Mouse (Mus musculus): ENCODE measurements around the gene Acot8. TPM values are rescaled to one million over a fixed set of nuclear protein-coding genes. Genes with fewer than 3 reads are reported as not detected.
A peak's percentile ranks its signal among the peaks of the same experiment; 100 is the strongest.

Gene Acot8
- polyA plus RNA-seq, 1 experiment from 2014 or later, result 25.0 TPM

DNA sequence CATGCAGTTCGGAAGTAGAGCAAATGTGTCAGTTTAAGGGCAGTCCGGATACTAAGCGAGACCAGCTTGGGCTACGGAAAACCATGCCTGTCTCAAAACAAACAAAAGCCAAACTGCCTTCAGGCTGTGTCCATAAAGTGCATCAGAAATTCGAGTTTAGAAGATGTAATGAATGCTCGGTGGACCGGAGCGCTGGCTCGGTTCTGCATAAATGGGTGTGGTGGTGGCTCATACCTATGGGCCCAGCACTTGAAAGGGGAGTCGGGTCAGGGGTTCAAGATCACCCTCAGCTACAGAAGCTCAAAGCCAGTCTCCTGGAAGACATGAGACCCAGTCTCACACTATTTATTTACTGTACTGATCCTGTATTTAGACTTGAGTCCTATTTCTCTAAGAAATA, 16.9 kb downstream of the Acot8 start:
- H3K36me3 ChIP-seq (replicated peaks; ENCODE audit: insufficient read depth, low read length), result peaks cover 23% of the 10 kb centered on the region
- H3K4me2 ChIP-seq (ENCODE audit: low read depth, low read length), result 0 out of 2 replicates have a peak overlapping the region, but pooled peaks have one; percentile 30
- H3K9me3 ChIP-seq (ENCODE audit: low read length), result no peaks in the 10 kb centered on the region
- H3K27me3 ChIP-seq (ENCODE audit: insufficient read depth, low read length), result no peaks in the 10 kb centered on the region
- no peak overlapping the region for H3K4me3 ChIP-seq (ENCODE audit: low read depth, low read length)
- no peak overlapping the region for H3K27ac ChIP-seq (ENCODE audit: low read depth)
- DNase-seq (no peak), ATAC-seq (no peak)
- H3K9ac ChIP-seq (replicated peaks), result no peak overlapping the region
- no peak for TF ChIP-seq CTCF (IDR thresholded peaks at IDR 0.05; ENCODE audit: low read depth)
- no peak for TF ChIP-seq EP300 (IDR thresholded peaks at IDR 0.05; ENCODE audit: low read depth)
- 80% methylated on average over 10 of the region's 10 CpGs for WGBS (ENCODE audit: insufficient replicate concordance)
- peaks cover 32% of the 10 kb centered on the region for H3K4me1 ChIP-seq (ENCODE audit: insufficient read depth)

GRCm38 (mm10) chr2:164787032-164787431, 17.6 kb downstream of the Acot8 start:
- no peak for TF ChIP-seq EP300 (IDR thresholded peaks at IDR 0.05; ENCODE audit: low read depth)
- TF ChIP-seq CTCF (IDR thresholded peaks at IDR 0.05; ENCODE audit: low read depth), result no peak
- Histone ChIP-seq H3K27me3 (ENCODE audit: insufficient read depth, low read length) (no peaks in the 10 kb centered on the region), H3K4me2 (ENCODE audit: low read depth, low read length) (peak overlapping the region; percentile 99), H3K4me3 (ENCODE audit: low read depth, low read length) (peak overlapping the region; percentile 74), H3K36me3 (replicated peaks; ENCODE audit: insufficient read depth, low read length) (peaks cover 16% of the 10 kb centered on the region), H3K9me3 (ENCODE audit: low read length) (no peaks in the 10 kb centered on the region), H3K27ac (ENCODE audit: low read depth) (peak overlapping the region; percentile 98), H3K9ac (replicated peaks) (no peak overlapping the region; the same call in 1 of the 2 replicates), H3K4me1 (ENCODE audit: insufficient read depth) (peaks cover 32% of the 10 kb centered on the region)
- DNase-seq, result no peak
- ATAC-seq, result no peak
- 66% methylated on average over 3 of the region's 3 CpGs for WGBS (ENCODE audit: insufficient replicate concordance)

- Histone ChIP-seq H3K4me1 (ENCODE audit: insufficient read depth) (peaks cover 32% of the 10 kb centered on the region), H3K9ac (replicated peaks) (peak overlapping the region; percentile 89), H3K4me3 (ENCODE audit: low read depth, low read length) (peak overlapping the region; percentile 74), H3K9me3 (ENCODE audit: low read length) (no peaks in the 10 kb centered on the region), H3K4me2 (ENCODE audit: low read depth, low read length) (peak overlapping the region; percentile 99), H3K27me3 (ENCODE audit: insufficient read depth, low read length) (no peaks in the 10 kb centered on the region), H3K27ac (ENCODE audit: low read depth) (peak overlapping the region; percentile 98), H3K36me3 (replicated peaks; ENCODE audit: insufficient read depth, low read length) (peaks cover 10% of the 10 kb centered on the region)
- peak; percentile 35; the same call in 1 of the 2 replicates for ATAC-seq
- TF ChIP-seq CTCF (IDR thresholded peaks at IDR 0.05; ENCODE audit: low read depth) (no peak), EP300 (IDR thresholded peaks at IDR 0.05; ENCODE audit: low read depth) (no peak)
- 13% methylated on average over 15 of the region's 15 CpGs for WGBS (ENCODE audit: insufficient replicate concordance)
- DNase-seq, result no peak
Measured at GRCm38 (mm10) chr2:164786388-164786885, 18.2 kb downstream of the Acot8 start.

DNA sequence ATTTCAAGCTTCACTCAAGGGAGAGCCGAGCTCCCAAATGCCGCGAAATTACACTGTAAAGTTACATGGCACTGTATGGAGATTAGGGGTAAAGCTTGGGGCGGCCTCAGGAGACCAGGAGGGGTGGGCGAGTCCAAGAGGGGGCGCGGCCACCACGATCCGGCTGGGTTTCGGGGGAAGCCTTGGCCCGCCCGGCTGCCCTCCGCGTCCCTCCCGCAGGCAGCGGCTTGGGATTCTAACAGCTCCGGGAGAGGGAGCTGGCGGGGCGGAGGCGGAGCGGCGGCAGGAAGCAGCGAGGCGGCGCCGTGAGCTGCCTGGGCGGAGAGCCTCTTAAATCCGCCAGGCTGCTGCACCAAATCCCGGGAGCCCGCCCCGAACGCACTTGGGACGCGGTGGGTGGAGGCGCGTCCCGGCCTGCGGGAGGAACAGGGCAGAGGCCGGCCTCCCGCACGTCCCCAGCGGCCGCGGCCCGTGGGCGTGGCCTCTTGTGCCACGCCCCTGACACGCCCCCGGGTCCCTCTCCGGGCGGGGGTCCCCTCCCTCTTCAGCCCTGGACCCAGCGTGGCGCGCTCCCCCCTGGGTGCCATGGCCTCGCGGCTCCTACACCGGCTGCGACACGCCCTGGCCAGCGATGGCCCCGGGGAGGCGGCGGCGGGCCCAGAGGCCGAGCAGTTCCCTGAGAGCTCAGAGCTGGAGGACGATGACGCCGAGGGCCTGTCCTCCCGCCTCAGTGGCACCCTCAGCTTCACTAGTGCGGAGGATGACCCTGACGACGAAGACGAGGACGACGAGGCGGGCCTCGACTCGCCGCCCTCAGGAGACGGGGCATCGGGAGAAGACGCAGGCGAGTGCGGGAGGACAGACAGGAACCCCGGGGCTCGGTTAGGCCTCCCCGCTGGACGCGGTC, 18.9 kb downstream of the Acot8 start, which contains the start of gene Snx21:
Gene Snx21 (plus strand): TSS at position 343 of the 907 bp plus-strand sequence.
- Histone ChIP-seq H3K4me3 (ENCODE audit: low read depth, low read length) (peak within 1 kb of the TSS; percentile 74), H3K9me3 (ENCODE audit: low read length) (no peaks in the 10 kb centered on the region), H3K27me3 (ENCODE audit: insufficient read depth, low read length) (no peaks in the 10 kb centered on the region), H3K4me2 (ENCODE audit: low read depth, low read length) (peak within 1 kb of the TSS; percentile 99), H3K9ac (replicated peaks) (peak within 1 kb of the TSS; percentile 89), H3K27ac (ENCODE audit: low read depth) (peak within 1 kb of the TSS; percentile 98), H3K36me3 (replicated peaks; ENCODE audit: insufficient read depth, low read length) (peaks cover 5% of the 10 kb centered on the region), H3K4me1 (ENCODE audit: insufficient read depth) (peaks cover 32% of the 10 kb centered on the region)
- ATAC-seq (peak; percentile 87), DNase-seq (peak; percentile 90)
- TF ChIP-seq EP300 (IDR thresholded peaks at IDR 0.05; ENCODE audit: low read depth), result no peak
- TF ChIP-seq CTCF (IDR thresholded peaks at IDR 0.05; ENCODE audit: low read depth), result peak; percentile 59
- WGBS (ENCODE audit: insufficient replicate concordance), result under 1% methylated on average over 60 of the region's 89 CpGs

DNA sequence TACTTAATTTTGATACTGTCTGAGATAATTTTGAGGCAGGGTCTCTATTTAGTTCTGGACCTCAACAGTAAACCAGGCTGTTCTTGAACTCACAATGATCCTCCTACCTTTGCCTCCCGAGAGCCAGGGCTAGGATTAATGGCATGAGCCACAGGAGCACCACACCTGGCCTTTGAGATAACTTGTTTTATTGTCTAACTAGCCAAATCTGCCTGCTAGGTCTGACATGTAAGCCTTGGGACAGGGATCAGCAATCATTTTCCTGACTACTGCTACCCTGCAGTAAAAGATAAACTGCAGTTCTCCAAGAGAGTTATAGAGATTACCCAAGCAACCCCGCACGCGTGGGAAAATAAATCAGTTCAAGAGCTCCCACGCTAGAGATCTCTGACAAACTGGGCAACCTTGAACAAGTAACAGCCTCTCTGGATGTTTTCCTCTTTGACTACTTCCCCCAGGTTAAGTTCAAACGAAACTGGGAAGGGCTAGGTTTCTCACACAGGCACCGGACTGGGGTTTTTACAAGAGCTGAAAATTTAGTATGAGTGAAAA, 19.7 kb downstream of the Acot8 start:
- H3K9ac ChIP-seq (replicated peaks), result peak overlapping the region; percentile 89
- TF ChIP-seq EP300 (IDR thresholded peaks at IDR 0.05; ENCODE audit: low read depth) (no peak), CTCF (IDR thresholded peaks at IDR 0.05; ENCODE audit: low read depth) (no peak)
- peak overlapping the region; percentile 99 for H3K4me2 ChIP-seq (ENCODE audit: low read depth, low read length)
- peak overlapping the region; percentile 98 for H3K27ac ChIP-seq (ENCODE audit: low read depth)
- H3K4me3 ChIP-seq (ENCODE audit: low read depth, low read length), result peak overlapping the region; percentile 74
- 8% methylated on average over 7 of the region's 7 CpGs for WGBS (ENCODE audit: insufficient replicate concordance)
- H3K4me1 ChIP-seq (ENCODE audit: insufficient read depth), result peaks cover 32% of the 10 kb centered on the region
- H3K27me3 ChIP-seq (ENCODE audit: insufficient read depth, low read length), result no peaks in the 10 kb centered on the region
- peaks cover 4% of the 10 kb centered on the region for H3K36me3 ChIP-seq (replicated peaks; ENCODE audit: insufficient read depth, low read length)
- no peak for DNase-seq
- ATAC-seq, result no peak
- H3K9me3 ChIP-seq (ENCODE audit: low read length), result no peaks in the 10 kb centered on the region

Measured in liver, postnatal 0 days (tissue).